Mouse (Mus musculus) central nervous system, embryonic 18 days (tissue): Measurements from ENCODE around the gene Paxip1. TPM values are rescaled to one million over a fixed set of nuclear protein-coding genes. Genes with fewer than 3 reads are reported as not detected.

Experiments used
- polyA plus RNA-seq: library from polyadenylated mRNA; depleted of rRNA; stranded (reverse); fragments of >200 nt; gene quantifications from 2 replicates; pipeline ENCODE4 v1.2.3, GENCODE M21; 2012; rRNA removed

The Paxip1 gene
- polyA plus RNA-seq, result 32.0 and 34.8 TPM in 2 replicates

DNA sequence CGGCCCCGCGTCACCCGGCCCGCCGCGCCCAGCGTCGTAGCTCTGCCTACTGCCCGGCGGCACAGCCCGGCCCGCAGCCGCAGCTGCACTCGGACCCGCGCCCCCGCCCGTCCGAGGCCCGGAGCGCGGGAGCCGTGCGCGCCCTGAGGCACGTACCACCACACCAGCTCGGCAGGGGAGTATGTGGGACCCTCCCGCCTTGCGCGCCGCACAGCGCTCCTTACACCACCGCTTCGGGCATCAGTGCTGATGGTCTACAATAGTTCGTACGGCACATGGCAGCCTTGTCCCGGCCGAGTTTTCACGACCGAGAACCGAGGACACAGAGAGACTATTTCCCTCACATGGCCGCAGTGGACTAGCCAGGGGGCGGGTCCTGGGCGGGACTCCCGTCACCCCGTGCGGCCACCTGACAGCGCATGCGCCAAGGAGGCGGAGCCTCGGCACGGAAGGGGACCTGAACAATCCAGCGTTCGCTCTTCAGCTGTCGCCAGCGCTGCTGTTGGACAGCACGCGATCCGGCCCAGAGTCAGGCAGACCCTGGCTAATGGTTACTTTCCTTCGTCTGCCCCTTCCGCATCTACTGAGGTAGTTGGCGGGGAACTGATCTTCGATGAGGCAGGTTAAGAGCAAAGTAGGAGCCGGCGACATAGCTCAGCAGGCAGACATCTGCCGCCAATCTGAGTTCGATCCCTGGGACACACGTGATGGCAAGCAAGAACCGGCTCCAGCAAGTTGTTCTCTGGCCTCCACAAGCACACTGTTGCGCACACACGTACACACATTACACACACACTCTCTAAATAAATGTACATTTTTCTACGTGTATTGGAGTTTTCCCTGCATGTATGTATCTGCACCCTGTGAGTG is at the start of gene Paxip1:
Paxip1 (minus strand) TSS at position 389 of the 870 bp plus-strand sequence.

Other genes with a start within 250 kb of the Paxip1 start
- 4.2 and 4.5 TPM in 2 replicates for gene Htr5a, start 50.5 kb upstream of the Paxip1 start, polyA plus RNA-seq